Mouse (Mus musculus) cerebellum, adult 2 months (tissue): ENCODE results near the gene Gpam. TPM values are rescaled to one million over a fixed set of nuclear protein-coding genes. Genes with fewer than 3 reads are reported as not detected.

Experiments used
- DNase-seq, 2 experiments: peaks; one replicate each; pipeline ENCODE4 v3.0.0; 2021
- H3K27ac ChIP-seq: fragments of 200-500 bp; 2 replicates; pipeline ENCODE4 v1.5.1; 2012; ENCODE audit warnings: low read length, control low read depth, inconsistent platforms; ENCODE audit not compliant: insufficient read depth
- H3K27me3 ChIP-seq: fragments of 200-500 bp; 2 replicates; pipeline ENCODE4 v1.6.1; 2012; ENCODE audit warnings: inconsistent platforms, mild to moderate bottlenecking, low read length, moderate library complexity; ENCODE audit not compliant: control insufficient read depth, insufficient read depth
- H3K4me1 ChIP-seq: fragments of 200-500 bp; 2 replicates; pipeline ENCODE4 v1.6.1; 2011; ENCODE audit warnings: low read length; ENCODE audit not compliant: control insufficient read depth, insufficient read depth
- H3K4me3 ChIP-seq: fragments of 200-500 bp; replicated peaks from 2 replicates; pipeline ENCODE3; 2011; ENCODE audit warnings: mild to moderate bottlenecking, low read depth, low read length, control low read depth; ENCODE audit not compliant: insufficient read depth
- CTCF ChIP-seq: fragments of 200-500 bp; IDR thresholded peaks from 2 replicates; pipeline ENCODE4 v1.5.1; 2011; ENCODE audit warnings: low read depth, mild to moderate bottlenecking, control low read depth, low read length, moderate library complexity, borderline replicate concordance; ENCODE audit not compliant: insufficient read depth
- POLR2A ChIP-seq: fragments of 200-500 bp; IDR thresholded peaks from 2 replicates; pipeline ENCODE4 v1.6.1; 2011; ENCODE audit warnings: low read length, control low read depth, borderline replicate concordance; ENCODE audit not compliant: insufficient read depth
- WGBS: fragments of 180-500 bp; shearing (Covaris S2); methylation state at CpG from one replicate; pipeline ENCODE4 v1.1.7; 2018; 5-methylcytosine and 5-hydroxymethylcytosine counted together
- polyA plus RNA-seq: library from polyadenylated mRNA; depleted of rRNA; stranded (reverse); fragments of >200 nt; gene quantifications from 2 replicates; pipeline ENCODE4 v1.2.3, GENCODE M21; 2012

Gene Gpam
- polyA plus RNA-seq, 1 experiment, result 41.9 TPM

DNA sequence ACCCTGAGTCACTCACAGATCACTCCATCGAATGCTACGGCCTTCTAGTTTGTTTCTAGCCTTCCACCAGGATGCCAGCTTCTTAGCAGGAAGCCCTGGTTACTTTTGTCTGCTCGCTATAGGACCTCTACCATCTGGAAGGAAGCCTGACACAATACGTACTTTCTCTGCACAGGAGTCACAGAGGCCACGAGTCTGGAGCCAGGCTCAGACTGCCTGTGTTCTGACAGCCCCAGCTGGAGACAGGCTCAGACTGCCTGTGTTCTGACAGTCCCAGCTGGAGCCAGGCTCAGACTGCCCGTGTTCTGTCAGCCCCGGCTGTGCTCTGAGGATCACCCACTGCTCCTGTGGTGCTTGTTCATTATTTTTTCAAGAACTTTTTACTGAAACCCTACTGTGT is 10.8 kb upstream of the Gpam start:
- H3K4me3 ChIP-seq, result no peak overlapping the region
- no peaks in the 10 kb centered on the region for H3K4me1 ChIP-seq
- no peak for DNase-seq
- no peak overlapping the region for H3K27ac ChIP-seq
- no peaks in the 10 kb centered on the region; the same call in 1 of the 2 replicates for H3K27me3 ChIP-seq
- no peak for TF ChIP-seq POLR2A
- no peak for TF ChIP-seq CTCF
- 5% methylated on average over 7 of the region's 7 CpGs for WGBS

DNA sequence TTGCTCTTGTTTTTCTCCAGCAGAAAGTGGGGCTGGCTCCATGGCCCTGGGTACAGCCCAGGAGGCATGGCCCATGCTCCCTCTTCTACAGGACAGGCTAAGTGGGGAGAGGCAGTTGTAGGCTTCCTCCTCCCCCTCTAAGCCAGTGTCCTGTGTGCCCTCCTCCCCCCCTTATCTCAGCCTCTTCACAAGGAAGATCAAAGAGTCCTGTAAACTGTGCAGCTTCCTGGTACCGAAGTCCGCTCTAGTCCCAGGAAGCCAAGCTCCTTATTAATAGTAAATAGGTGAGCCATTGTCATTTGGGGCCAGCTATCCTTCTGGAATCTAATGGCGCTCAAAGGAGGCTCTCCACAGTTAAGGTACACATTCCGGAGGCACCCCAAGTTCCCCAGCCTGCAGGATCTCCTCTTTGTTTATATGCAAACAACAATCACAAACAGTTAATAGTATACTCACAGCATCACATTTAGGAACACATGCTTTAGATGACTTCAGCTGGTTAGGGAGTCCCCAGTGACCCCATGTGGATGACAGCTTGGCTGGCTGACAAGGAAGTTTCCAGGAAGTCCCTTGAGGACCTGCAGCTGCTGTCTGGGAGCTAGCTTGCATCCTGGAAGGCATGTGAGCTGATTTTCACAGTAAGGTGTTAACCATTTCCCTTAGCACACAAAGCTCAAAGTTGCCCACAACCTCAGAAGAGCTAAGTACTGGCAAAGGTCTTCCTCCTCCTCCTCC is 9.8 kb upstream of the Gpam start:
- Histone ChIP-seq H3K27me3 (no peaks in the 10 kb centered on the region; the same call in 1 of the 2 replicates), H3K27ac (no peak overlapping the region), H3K4me1 (no peaks in the 10 kb centered on the region), H3K4me3 (no peak overlapping the region)
- TF ChIP-seq POLR2A (no peak), CTCF (no peak)
- DNase-seq, result no peak
- 71% methylated on average over 4 of the region's 4 CpGs for WGBS

DNA sequence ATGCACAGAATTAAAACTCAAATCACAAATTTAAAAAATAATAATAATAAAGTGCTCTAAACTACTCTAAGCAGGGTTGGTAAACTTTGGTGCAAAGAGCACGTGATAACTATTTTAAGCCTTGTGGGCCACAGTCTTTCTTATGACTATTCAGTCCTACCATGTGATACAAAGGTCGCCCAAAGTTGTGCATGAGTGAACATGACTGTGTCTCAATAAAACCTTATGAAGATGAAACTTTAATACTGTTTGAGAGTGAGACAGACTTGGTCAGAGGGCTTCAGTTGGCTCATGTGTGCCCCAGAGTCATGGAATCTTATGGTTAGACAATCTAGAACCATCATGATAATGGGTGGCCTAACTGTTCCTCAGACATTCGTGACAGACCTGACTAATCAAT is 8.9 kb upstream of the Gpam start:
- Histone ChIP-seq H3K4me3 (no peak overlapping the region), H3K4me1 (no peaks in the 10 kb centered on the region), H3K27ac (no peak overlapping the region), H3K27me3 (no peaks in the 10 kb centered on the region; the same call in 1 of the 2 replicates)
- TF ChIP-seq POLR2A (no peak), CTCF (no peak)
- 89% methylated on average over 3 of the region's 3 CpGs for WGBS
- no peak for DNase-seq

DNA sequence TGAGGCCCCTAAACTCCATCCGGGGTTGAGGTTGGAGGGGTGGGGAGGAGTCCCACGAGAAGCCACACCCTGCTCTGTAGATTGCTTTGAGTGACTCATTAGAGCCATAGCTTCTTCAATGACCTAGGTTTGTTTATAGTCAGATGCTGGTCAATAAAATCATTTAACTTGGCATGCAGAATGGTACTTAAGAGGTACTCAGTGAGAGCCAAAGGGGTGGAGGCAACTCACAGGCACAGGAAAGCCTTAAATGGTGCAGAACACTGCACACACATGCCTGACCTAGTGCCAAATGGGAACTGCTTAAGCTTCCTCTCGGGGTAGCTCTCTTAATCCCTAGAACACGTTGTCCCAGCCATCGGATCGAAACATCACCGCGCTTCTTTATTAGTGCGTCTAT is 7.5 kb upstream of the Gpam start:
- 49% methylated on average over 9 of the region's 9 CpGs for WGBS
- H3K27ac ChIP-seq, result no peak overlapping the region
- TF ChIP-seq CTCF, result no peak
- no peak for TF ChIP-seq POLR2A

DNA sequence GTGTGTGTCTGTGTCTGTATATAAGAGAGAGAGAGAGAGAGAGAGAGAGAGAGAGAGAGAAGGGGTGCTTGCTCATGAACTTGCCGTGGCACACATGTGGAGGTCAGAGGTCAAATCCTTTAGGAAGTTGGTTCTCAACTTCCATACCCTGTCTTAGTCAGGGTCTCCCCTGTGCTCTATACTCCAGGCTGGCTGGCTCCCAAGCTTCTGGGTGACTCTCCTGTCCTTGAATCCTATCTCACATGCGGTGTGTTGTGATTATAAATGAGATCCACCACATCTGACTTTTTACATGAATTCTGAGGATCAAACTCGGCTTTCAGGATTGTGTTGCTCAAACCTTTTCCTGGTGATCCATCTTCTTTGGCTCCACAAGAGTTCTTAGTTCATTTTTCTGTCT is 5.4 kb upstream of the Gpam start:
- Histone ChIP-seq H3K4me1 (no peaks in the 10 kb centered on the region), H3K27me3 (no peaks in the 10 kb centered on the region; the same call in 1 of the 2 replicates), H3K27ac (no peak overlapping the region), H3K4me3 (no peak overlapping the region)
- DNase-seq, result no peak
- TF ChIP-seq POLR2A (no peak), CTCF (no peak)
- WGBS, result 78% methylated on average over 3 of the region's 3 CpGs

More for the DNA sequence above, 7.5 kb upstream of the Gpam start:
- H3K4me1 ChIP-seq, result no peaks in the 10 kb centered on the region
- H3K4me3 ChIP-seq, result no peak overlapping the region
- no peaks in the 10 kb centered on the region; the same call in 1 of the 2 replicates for H3K27me3 ChIP-seq
- DNase-seq, result no peak

DNA sequence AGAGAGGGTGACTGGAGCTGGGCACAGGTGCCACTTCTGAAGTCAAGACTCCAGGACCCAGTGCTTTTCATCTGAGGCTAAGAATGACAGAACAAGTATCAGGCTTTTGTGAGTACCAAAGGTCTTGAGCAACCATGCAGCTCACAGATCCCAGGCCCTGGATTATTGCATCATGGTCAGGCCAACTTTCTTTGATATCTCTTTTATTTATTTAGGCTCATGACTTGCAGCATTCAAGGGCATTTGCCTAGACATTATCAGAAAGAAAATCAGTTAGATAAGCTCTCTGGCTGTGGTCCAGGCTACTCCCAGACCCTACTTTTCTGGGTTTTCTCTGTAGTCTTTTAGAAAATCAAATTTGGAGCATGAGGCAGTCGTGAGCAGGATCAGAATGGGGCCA is 4.7 kb upstream of the Gpam start:
- DNase-seq, result no peak
- Histone ChIP-seq H3K4me3 (no peak overlapping the region), H3K27ac (no peak overlapping the region), H3K27me3 (no peaks in the 10 kb centered on the region; the same call in 1 of the 2 replicates), H3K4me1 (no peaks in the 10 kb centered on the region)
- WGBS, result 39% methylated on average over 1 of the region's 1 CpGs
- no peak for TF ChIP-seq POLR2A
- TF ChIP-seq CTCF, result no peak

DNA sequence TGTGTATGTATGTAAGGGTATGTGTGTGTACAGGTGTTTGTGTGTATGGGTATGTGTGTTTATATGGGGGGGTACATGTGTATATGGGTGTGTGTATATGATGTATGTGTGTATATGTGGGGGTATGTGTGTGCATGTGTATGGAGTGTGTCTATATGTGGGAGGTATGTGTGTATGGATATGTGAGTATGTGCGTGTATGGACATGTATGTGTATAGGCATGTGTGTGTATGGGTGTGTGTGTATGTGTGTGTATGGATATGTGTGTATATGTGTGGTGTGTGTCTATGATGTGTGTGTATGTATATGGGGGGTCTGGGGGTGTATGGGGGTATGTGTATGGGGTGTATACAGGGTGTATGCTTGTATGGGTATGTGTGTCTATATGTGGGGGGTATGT is 1.4 kb upstream of the Gpam start:
- no peak for DNase-seq
- Histone ChIP-seq H3K27ac (no peak overlapping the region), H3K4me1 (no peaks in the 10 kb centered on the region), H3K27me3 (no peaks in the 10 kb centered on the region), H3K4me3 (no peak overlapping the region)
- no peak for TF ChIP-seq POLR2A
- no peak for TF ChIP-seq CTCF
- 97% methylated on average over 1 of the region's 1 CpGs for WGBS

DNA sequence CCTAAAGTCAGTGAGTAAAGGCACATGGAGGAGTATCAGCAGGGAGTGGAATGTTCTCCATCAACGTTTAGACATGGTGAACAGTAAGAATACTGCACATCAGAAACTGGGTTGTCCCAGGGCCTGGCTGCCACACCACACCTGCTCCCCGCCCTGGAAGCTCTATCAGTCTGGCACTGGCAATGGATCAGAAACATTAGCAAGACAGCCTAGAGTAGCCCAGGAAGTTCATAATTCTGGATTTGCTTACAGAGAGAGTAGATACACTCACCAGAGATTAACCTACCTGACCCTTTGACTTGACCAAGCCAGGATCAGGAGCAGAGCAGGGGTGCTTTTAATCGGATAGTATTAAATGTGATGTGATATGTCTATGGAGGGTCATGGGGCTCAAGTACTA is 1.6 kb downstream of the Gpam start:
- TF ChIP-seq POLR2A (no peak), CTCF (no peak)
- H3K27ac ChIP-seq, result no peak overlapping the region

More for the DNA sequence above, 1.6 kb downstream of the Gpam start:
- DNase-seq, result no peak
- Histone ChIP-seq H3K27me3 (no peaks in the 10 kb centered on the region), H3K4me1 (no peaks in the 10 kb centered on the region), H3K4me3 (no peak overlapping the region)
- WGBS, result 63% methylated on average over 3 of the region's 3 CpGs
